Mouse (Mus musculus) granulocyte monocyte progenitor cell, adult 5-6 weeks (primary cell): ENCODE results near the gene Pitpnb. TPM values are rescaled to one million over a fixed set of nuclear protein-coding genes. Genes with fewer than 3 reads are reported as not detected.

Source experiments
- total RNA-seq, 2 experiments: library from RNA; stranded (forward) in 1 of 2; stranded (reverse) in 1 of 2; fragments of 200-712, 200-1000 nt in 1 of 2; fragments of >200 nt in 1 of 2; fragmentation: Nextera tagmentation in 1 of 2; gene quantifications; 2 replicates each; pipeline ENCODE4 v1.2.3; 2014 to 2017

The Pitpnb gene
- total RNA-seq, 2 experiments from 2014 or later = 18.1 to 53.5 TPM

Other genes with a start within 250 kb of the Pitpnb start
- gene Mn1, start 86.6 kb downstream of the Pitpnb start, total RNA-seq (2014; fragmentation: Nextera tagmentation) = 0.64 TPM in 1 of 2 replicates, not detected in the other
- not detected in 2 replicates for gene Mn1, start 86.6 kb downstream of the Pitpnb start, total RNA-seq (2017)